Mouse (Mus musculus): Measurements from ENCODE around the gene Ndp. TPM values are rescaled to one million over a fixed set of nuclear protein-coding genes. Genes with fewer than 3 reads are reported as not detected.

Ndp gene
- total RNA-seq (2021): not detected
- long read RNA-seq, experiment 1: 0 reads
- long read RNA-seq, experiment 2: 0 reads

DNA sequence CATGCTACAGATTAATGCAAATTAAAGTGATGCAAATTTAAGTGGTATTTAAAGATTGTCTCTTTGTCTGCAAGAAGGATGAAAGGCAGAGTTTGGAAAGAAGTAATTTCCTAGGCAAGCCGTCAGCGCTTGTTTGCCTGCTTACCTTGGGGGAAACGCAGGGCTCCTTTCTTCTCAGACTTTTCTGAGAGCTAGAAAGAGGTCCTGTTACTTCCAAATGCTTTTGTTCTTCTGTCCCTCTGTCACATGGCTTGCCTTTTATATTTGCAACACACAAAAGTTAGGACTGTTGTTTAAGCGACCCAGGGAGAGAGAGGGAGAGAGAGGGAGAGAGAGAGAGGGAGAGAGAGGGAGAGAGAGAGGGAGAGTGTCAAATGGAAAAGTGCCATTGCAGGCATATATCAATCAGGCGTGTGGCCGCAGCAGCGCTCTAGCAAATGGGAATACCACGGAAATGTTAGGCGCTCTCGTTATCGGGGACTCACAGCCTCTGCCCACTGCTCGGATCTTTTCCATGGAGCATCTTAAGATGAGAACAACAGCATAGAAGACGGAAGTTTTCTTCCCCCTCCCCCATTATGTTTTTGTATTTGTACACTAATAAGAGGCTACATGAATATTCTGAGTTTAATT, at the start of gene Ndp:
Gene Ndp, minus strand, starts transcription at position 534 of the 633 bp plus-strand sequence.
- TF ChIP-seq CTCF (IDR thresholded peaks at IDR 0.05): no peak
- Histone ChIP-seq H3K27ac (no peak within 1 kb of the TSS), H3K4me3 (peak within 1 kb of the TSS; percentile 46)
- intact Hi-C loops (cut with DNase I): no loop called here
- DNase-seq: no peak

- no peak for TF ChIP-seq CTCF (IDR thresholded peaks at IDR 0.05)
Observed at GRCm38 (mm10) chrX:16954767-16955166, 43.2 kb upstream of the Ndp start.

DNA sequence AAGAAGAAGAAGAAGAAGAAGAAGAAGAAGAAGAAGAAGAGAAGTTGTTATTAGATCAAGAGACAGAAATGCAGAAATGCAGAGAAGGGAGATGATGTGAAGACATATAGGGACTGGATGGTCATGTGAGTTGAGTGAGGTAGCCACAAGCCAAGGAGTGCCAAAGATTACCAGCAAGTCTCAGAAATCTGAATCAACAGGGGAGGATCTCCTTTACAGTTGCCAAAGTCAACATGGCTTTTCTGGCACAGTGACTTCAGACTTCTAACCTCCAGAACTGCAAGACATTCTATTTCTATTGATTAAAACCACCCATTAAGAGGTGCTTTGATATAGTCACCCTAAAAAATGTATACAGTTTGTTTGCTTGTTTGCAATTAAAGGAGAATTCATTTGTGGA, 6.4 kb upstream of the Ndp start:
- no peak for TF ChIP-seq CTCF (IDR thresholded peaks at IDR 0.05)
- no peak for DNase-seq
- intact Hi-C loops (cut with DNase I): no loop called here

More at GRCm38 (mm10) chrX:16954767-16955166, 43.2 kb upstream of the Ndp start:
- intact Hi-C loops (cut with DNase I): no loop called here
- DNase-seq: no peak
- no peak overlapping the region for H3K27ac ChIP-seq
- no peak overlapping the region for H3K4me3 ChIP-seq

DNA sequence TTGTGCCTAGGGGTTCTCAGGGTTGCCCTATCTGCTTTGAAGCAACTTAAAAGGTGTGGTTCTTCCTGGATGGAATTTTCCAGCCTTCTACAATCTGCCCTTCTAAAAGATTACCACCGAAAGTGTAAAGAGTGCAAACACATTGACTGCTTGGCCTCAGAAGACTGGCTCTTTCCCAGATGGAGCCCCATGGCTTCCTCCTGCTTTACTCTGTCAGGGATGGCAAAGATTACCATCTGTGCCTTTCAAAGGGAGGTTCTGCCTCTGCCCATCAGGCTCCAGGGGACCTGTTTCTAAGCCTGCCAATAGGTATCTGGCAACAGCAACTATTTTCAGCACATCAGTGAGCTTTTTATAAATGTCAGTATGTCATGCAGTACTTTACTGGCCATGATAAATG, 1.5 kb upstream of the Ndp start:
- no peak for TF ChIP-seq CTCF (IDR thresholded peaks at IDR 0.05)
- H3K4me3 ChIP-seq: no peak overlapping the region
- no peak overlapping the region for H3K27ac ChIP-seq
- DNase-seq: no peak
- intact Hi-C loops (cut with DNase I): no loop called here

More for the DNA sequence above, 6.4 kb upstream of the Ndp start:
- Histone ChIP-seq H3K27ac (no peak overlapping the region), H3K4me3 (no peak overlapping the region)

DNA sequence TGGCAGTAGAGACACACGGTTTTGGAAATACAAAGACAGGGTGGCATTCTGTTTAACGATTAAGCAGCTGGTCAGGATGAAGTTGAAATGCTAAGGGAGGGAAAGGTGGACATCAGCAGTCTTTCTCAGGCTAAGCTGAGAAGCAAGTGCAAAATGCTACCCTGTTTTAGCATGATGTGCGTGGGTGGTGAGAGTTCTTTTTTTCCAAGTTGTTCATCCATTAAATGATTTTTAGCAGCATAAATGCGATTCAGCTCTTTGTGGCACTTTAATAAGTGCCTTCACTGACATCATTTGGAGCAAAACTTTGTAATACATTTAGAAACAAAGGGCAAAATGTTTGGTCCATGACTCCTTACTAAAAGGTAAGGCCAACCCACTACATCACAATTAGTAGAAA, 337 bp upstream of the Ndp start:
- intact Hi-C loops (cut with DNase I): no loop called here
- no peak overlapping the region for H3K4me3 ChIP-seq
- no peak for TF ChIP-seq CTCF (IDR thresholded peaks at IDR 0.05)
- no peak overlapping the region for H3K27ac ChIP-seq
- no peak for DNase-seq

DNA sequence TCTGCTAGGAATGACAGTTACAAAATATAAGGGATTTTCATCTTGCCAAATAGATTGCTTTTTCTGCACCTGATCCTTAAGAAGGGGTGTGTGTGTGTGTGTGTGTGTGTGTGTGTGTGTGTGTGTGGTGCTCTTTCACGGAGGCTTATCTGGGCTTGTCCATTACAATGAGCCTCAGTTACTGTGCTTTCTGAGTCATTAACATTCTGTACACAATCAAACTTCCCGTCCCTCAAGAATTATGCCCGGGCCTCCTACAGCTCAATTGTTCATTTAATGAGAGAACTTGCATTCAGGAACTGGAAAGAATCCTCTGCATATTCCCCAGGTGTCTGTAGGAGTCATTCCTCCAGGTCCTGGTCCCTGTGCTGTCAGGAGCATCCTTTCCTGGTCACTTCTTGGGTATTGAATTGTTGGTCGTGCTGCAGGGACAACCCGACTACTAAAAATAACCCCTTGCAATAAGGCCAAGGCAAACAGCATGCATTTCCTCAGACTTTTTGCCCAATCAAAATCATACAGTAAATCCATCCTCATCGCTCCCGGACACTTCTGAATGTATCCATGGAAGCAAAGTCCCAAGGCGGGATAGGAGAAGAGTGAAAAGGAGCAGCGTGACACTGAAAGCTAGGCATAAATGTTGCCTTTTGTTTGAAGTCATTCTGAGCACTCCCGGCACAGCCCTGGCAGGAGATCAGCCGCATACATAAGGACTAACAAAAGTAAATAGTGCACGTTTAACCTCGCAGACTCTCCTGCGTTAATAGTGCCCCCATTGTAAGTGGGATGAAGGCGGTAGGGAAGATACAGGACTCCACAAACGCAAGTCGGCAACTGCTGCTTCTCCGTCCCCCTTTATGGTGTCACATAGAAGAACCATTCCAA, 1.1 kb downstream of the Ndp start:
- H3K4me3 ChIP-seq: peak overlapping the region; percentile 46
- H3K27ac ChIP-seq: no peak overlapping the region
- TF ChIP-seq CTCF (IDR thresholded peaks at IDR 0.05): no peak
- intact Hi-C loops (cut with DNase I): no loop called here
- DNase-seq: no peak

DNA sequence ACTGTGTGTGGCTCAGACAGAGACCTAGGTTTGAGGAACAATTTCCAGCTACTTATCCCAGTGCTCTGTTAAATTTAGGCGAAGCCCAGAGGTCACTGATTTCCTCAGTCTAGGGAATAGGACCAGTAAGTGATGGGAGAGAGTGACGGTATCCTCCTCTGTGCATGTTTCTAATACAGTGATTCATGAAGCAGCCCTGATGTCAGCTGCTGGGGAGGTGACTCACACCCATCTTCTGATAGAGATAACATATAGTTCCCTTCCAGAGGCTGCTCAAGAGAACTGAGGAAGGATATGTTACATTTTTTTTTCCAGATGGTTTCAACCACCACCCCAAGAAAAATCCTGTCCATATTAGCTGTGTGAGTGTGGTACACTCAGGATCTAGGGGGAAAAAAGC, 2.9 kb downstream of the Ndp start:
- intact Hi-C loops (cut with DNase I): no loop called here
- no peak for TF ChIP-seq CTCF (IDR thresholded peaks at IDR 0.05)
- no peak overlapping the region for H3K27ac ChIP-seq
- no peak for DNase-seq
- no peak overlapping the region for H3K4me3 ChIP-seq

- intact Hi-C loops (cut with DNase I): no loop called here
- DNase-seq: no peak
- Histone ChIP-seq H3K27ac (no peak overlapping the region), H3K4me3 (no peak overlapping the region)
- TF ChIP-seq CTCF (IDR thresholded peaks at IDR 0.05): no peak
Observed at GRCm38 (mm10) chrX:16907554-16907953, 4.0 kb downstream of the Ndp start.

DNA sequence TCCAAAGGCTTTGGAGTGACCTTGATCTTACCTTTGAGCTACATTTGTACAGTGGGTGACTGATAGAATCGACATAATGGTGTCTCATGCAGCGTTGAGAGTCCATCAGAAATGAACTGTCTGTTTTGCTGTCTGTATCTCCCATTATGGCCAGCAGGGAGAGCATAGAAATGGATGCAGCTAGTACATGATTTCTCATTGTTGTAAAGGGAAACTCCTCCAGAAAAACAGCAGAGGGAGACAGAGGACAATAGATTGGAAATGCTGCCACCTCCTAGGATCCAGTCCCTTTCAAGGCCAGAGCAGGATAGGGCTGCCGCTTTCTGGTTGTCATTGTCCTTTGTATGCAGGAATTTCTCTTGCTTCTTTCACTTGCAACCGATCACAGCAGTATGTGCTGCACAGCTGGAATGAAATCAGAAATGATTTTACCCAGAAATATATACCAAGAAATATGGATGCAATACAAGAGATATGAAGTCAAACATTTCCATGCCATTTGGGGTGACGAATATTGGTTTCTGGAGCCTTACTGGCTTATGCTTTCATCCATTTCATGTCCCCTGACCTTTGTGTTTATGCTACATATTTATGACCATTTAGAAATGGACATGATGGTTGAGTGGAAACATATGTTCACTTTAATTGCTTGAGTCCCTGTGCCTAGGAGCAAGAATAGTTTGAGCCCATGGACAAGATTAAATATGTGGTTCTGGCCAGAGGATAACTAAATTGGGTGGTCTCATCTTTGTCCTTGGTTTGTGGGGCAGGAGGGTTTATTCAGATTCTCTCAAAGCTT, 17.0 kb downstream of the Ndp start:
- intact Hi-C loops (cut with DNase I): no loop called here
- no peak for DNase-seq
- no peak overlapping the region for H3K27ac ChIP-seq
- peak; percentile 64 for TF ChIP-seq CTCF (IDR thresholded peaks at IDR 0.05)
- no peak overlapping the region for H3K4me3 ChIP-seq

GRCm38 (mm10) chrX:16867640-16868314, 43.8 kb downstream of the Ndp start:
- H3K27ac ChIP-seq: no peak overlapping the region
- TF ChIP-seq CTCF (IDR thresholded peaks at IDR 0.05): no peak
- H3K4me3 ChIP-seq: no peak overlapping the region
- DNase-seq: no peak
- intact Hi-C loops (cut with DNase I): no loop called here

DNA sequence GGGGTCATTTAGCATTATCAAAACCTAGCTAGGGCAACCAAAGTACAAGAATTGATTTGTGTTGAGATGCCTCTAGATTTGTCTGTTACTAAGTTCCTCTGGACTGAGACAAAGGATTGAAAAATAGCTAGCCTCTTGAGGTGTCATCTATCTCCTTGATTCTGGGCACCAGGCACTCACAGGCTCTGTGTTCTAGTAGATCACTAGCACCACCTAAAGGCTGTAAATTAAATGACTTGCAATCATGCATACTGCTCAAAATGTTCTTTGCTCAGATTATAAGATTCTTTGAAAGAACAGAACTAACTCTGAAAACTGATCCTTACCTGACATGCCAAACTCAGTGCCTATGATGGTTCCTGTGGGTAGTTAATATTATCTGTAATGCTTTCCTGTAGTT, 51.3 kb downstream of the Ndp start:
- TF ChIP-seq CTCF (IDR thresholded peaks at IDR 0.05): peak; percentile 62
- intact Hi-C loops (cut with DNase I): loop anchor here (2.0 kb wide), 1 partner anchor 411 kb away; no protein-coding TSS in a partner anchor
- Histone ChIP-seq H3K4me3 (no peak overlapping the region), H3K27ac (no peak overlapping the region)
- no peak for DNase-seq

DNA sequence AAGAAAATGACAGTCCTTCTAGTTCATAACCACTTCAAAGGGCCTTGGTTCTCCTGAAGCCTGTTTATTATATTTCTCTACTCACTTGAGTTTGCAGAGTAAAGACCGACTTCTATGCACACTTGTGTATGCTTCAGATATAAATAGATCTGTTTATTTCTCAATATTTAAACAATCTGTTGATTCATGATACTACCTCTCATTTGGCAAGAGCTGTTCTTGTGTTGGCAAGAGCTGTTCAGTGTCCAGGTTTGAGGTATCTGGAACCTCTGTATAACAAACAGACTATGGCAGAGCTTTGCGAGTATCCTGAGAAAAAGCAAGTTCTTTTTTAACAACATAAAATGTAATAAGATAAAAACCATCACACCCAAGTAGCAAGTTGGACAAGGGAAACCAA, 65.5 kb downstream of the Ndp start:
- H3K27ac ChIP-seq: no peak overlapping the region
- no peak for TF ChIP-seq CTCF (IDR thresholded peaks at IDR 0.05)
- DNase-seq: no peak
- intact Hi-C loops (cut with DNase I): loop anchor here (10.0 kb wide), 1 partner anchor 131 kb away; no protein-coding TSS in a partner anchor
- no peak overlapping the region for H3K4me3 ChIP-seq

Measured in gastrocnemius, adult 2 months (tissue).